Mouse (Mus musculus): ENCODE data around the gene Itgb1. TPM values are rescaled to one million over a fixed set of nuclear protein-coding genes. Genes with fewer than 3 reads are reported as not detected.

Itgb1 gene
- polyA plus RNA-seq, 1 experiment from 2014 or later = 66.5 TPM

DNA sequence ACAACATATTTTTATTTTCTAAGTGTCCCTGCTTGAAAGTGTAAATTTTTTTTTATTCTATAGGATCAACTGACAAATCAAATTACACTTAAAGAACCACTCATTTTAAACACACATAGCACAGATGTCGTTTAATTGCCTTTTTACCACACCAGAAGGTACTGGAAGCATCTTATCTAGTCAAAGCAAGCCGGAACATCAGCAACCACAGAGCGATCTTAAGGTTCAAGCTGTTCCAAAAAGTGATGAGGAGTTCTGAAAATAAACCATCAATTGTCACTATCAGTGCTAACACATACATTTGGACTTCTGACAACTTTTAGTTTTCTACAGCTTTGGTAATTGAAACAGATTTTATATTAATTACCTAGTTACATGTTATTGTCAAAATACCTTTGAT, 48.7 kb downstream of the Itgb1 start:
- Histone ChIP-seq H3K9me3 (replicated peaks; ENCODE audit: control insufficient read depth, low read length) (no peaks in the 10 kb centered on the region), H3K9ac (ENCODE audit: low read depth, low read length) (no peak overlapping the region), H3K27me3 (ENCODE audit: control insufficient read depth, insufficient read depth, low read depth, low read length) (no peaks in the 10 kb centered on the region), H3K4me1 (ENCODE audit: control insufficient read depth, low read depth, low read length) (no peaks in the 10 kb centered on the region), H3K4me2 (ENCODE audit: low read depth, low read length) (no peak overlapping the region), H3K36me3 (ENCODE audit: control insufficient read depth, insufficient read depth) (peaks cover 22% of the 10 kb centered on the region), H3K27ac (ENCODE audit: low read length) (no peak overlapping the region), H3K4me3 (ENCODE audit: low read depth, low read length) (no peak overlapping the region)
- WGBS (ENCODE audit: insufficient replicate concordance) = 36% methylated on average over 3 of the region's 3 CpGs
- ATAC-seq (ENCODE audit: low read depth) = no peak

DNA sequence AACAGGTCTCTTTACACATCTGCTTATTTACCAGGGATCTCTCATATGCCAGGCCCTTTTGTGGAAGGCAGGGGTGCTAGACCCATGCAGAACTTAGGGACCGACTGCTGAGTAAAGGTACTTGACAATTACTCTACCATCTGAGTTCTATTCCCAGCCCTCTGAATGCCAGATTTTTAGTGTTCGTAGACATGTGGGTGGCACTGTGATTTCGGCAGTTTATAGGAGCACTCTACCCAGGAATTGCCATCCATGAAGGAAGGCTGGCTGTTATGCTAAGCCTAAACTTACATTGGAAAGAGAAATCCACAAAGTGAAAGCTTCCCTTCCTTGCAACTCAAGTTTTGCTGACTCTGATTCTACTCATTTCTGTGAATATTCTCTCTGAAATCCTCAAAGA, 50.2 kb downstream of the Itgb1 start:
- H3K36me3 ChIP-seq (ENCODE audit: control insufficient read depth, insufficient read depth) = peaks cover 16% of the 10 kb centered on the region
- no peak for ATAC-seq (ENCODE audit: low read depth)

More for the DNA sequence above, 50.2 kb downstream of the Itgb1 start:
- Histone ChIP-seq H3K4me2 (ENCODE audit: low read depth, low read length) (no peak overlapping the region), H3K4me1 (ENCODE audit: control insufficient read depth, low read depth, low read length) (no peaks in the 10 kb centered on the region), H3K9me3 (replicated peaks; ENCODE audit: control insufficient read depth, low read length) (no peaks in the 10 kb centered on the region), H3K27me3 (ENCODE audit: control insufficient read depth, insufficient read depth, low read depth, low read length) (no peaks in the 10 kb centered on the region), H3K27ac (ENCODE audit: low read length) (no peak overlapping the region), H3K9ac (ENCODE audit: low read depth, low read length) (no peak overlapping the region), H3K4me3 (ENCODE audit: low read depth, low read length) (no peak overlapping the region)
- WGBS (ENCODE audit: insufficient replicate concordance) = 85% methylated on average over 3 of the region's 3 CpGs

Other genes starting within 250 kb of the Itgb1 start
- not detected in 2 replicates for gene Gm3952, start 113.0 kb downstream of the Itgb1 start, polyA plus RNA-seq (2015; fragmentation: Nextera tagmentation; extraction: Ambion mirVana)